ENCODE assay signal across 9 mouse cellular contexts in the genomic region with DNA sequence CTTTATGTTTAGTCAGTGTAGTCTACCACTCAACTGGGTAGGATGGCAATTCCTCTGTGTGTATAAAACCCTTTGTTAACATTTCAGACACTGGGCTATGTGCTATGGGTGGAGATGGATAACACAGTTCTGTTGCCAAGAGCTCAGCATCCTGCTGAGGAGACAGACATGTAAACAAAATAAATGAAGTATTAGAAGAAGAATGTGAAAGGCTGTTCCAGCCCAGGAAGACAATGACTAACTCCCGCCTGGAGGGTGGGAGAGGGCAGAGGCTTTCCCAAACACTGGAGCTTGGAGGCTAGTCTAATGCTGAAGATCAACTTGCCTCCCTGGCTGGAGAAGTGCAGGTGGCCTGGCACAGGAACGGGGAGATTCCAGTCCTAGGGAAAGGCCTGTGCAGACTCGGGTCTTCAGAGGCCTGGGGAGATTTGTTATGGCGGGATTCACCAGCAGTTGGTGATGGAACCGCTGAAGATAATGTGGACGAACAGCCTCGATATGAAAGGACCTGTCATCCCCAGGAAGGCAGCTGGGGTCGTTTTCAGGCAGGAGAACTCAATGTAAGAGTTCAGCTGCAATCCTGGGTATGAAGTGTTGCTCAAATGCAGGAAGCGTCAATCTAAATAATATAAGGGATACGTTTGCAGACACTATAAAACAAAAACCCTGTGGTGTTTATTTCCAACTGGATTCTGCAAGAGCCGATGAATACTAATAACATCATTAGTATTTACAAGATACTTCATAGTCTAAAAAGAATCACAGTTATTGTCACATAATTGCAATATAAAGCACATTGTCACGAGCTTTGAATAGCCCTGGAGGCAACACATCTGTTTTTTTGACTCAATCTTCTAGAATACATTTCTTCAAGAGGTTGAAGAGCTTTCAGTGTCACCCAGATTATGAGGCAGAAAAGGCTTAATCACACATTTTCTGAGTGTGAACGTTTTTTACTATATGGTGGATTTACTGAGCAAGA.
A peak's percentile ranks its signal among the peaks of the same experiment; 100 is the strongest.
DNase-seq lines count a peak whose midpoint lies in the region; ATAC-seq and TF ChIP-seq lines count a peak whose summit lies in the region.
"Had no signal": no experiment of that assay in that cellular context is flagged by ENCODE, and none has a peak within 500 bp of the region (broad histone marks: within the 10 kb centered on the region; RNA-seq: fewer than 3 reads in every experiment).

No protein-coding gene starts in this region.

- H3K4me1 ChIP-seq in hindbrain, embryonic 12.5 days = peaks cover 15% of the 10 kb centered on the region
- H3K4me1 ChIP-seq: liver, embryonic 12.5 days had no signal

- no peak overlapping the region for H3K4me3 ChIP-seq in hindbrain, embryonic 12.5 days
- H3K4me3 ChIP-seq: liver, embryonic 12.5 days had no signal

- no peak for TF ChIP-seq CTCF in Patski (IDR thresholded peaks at IDR 0.05)

- in situ Hi-C loops in Patski (cut with MboI; ENCODE audit: low pct_unique_long_range_greater_than_20kb) = loop anchor here (25.0 kb wide), 1 partner anchor 1270 kb away; no protein-coding TSS in a partner anchor

- no peak overlapping the region for H3K27ac ChIP-seq in hindbrain, embryonic 12.5 days
- H3K27ac ChIP-seq: liver, embryonic 12.5 days had no signal

- H3K27me3 ChIP-seq in Patski = no peaks in the 10 kb centered on the region
- 0 out of 2 replicates have a peak, but pooled peaks cover 3% of the 10 kb centered on the region for H3K27me3 ChIP-seq in hindbrain, embryonic 12.5 days
- H3K27me3 ChIP-seq: liver, embryonic 12.5 days had no signal

- no peak overlapping the region for H3K4me2 ChIP-seq in hindbrain, embryonic 12.5 days (replicated peaks)
- H3K4me2 ChIP-seq: liver, embryonic 12.5 days had no signal

- CTCF ChIA-PET in Patski (lab: Charles Lee) = interaction anchor here (0.9 to 1.7 kb wide), 2 partner anchors 17 to 31 kb away, joined by 3 to 5 read pairs; no protein-coding TSS in a partner anchor

- WGBS in hindbrain, embryonic 12.5 days = 39% methylated on average over 13 of the region's 13 CpGs

- no peaks in the 10 kb centered on the region for H3K9me3 ChIP-seq in hindbrain, embryonic 12.5 days (replicated peaks)
- H3K9me3 ChIP-seq: liver, embryonic 12.5 days had no signal

- DNase-seq in embryo, embryonic 10 days (ENCODE audit: low spot score) = peak; percentile 7
- DNase-seq in embryo, embryonic 11 days = no peak
- peak; percentile 49 for DNase-seq in Patski (ENCODE audit: low read depth, low spot score)
- peak; percentile 50 to 71 for DNase-seq in lung, postnatal 4 days
- no peak for DNase-seq in MN1 (ENCODE audit: low spot score)
- DNase-seq in adrenal gland, adult 8-10 months = no peak

- H3K9ac ChIP-seq in hindbrain, embryonic 12.5 days = no peak overlapping the region
- H3K9ac ChIP-seq: liver, embryonic 12.5 days had no signal

- peak; percentile 91 for ATAC-seq in Patski
- ATAC-seq in hindbrain, embryonic 12.5 days (ENCODE audit: low FRiP score) = peak; percentile 46; the same call in 1 of the 2 replicates
- no peak for ATAC-seq in activated CD4-positive, CD25-positive, alpha-beta regulatory T cell, adult 4 months
- ATAC-seq: liver, embryonic 12.5 days had no signal

- POLR2A ChIA-PET in Patski (lab: Charles Lee) = no interaction called here

- H3K36me3 ChIP-seq in hindbrain, embryonic 12.5 days = no peaks in the 10 kb centered on the region
- H3K36me3 ChIP-seq: liver, embryonic 12.5 days had no signal

Comparison
In these comparisons a context has a peak if more than half of its experiments do, and no peak if none do; other contexts are left out.
1. DNase-seq: peak in embryo, embryonic 10 days (single experiment), Patski (single experiment) and lung, postnatal 4 days (2 of 2); none in embryo, embryonic 11 days (single experiment), MN1 (single experiment) and adrenal gland, adult 8-10 months (single experiment).